Mouse (Mus musculus) ZHBTc4 (cell line): ENCODE data around the gene Ovol3.
A peak's percentile ranks its signal among the peaks of the same experiment; 100 is the strongest.
"Not testable (repeated sequence)": the region's sequence is repeated elsewhere in the genome, so short reads cannot be mapped to it uniquely, and the experiment has no call there.

Experiments
- DNase-seq: peaks from one replicate; pipeline ENCODE4 v3.0.0-alpha.2; 2011; ENCODE audit warnings: low read depth, low spot score

Gene Ovol3

DNA sequence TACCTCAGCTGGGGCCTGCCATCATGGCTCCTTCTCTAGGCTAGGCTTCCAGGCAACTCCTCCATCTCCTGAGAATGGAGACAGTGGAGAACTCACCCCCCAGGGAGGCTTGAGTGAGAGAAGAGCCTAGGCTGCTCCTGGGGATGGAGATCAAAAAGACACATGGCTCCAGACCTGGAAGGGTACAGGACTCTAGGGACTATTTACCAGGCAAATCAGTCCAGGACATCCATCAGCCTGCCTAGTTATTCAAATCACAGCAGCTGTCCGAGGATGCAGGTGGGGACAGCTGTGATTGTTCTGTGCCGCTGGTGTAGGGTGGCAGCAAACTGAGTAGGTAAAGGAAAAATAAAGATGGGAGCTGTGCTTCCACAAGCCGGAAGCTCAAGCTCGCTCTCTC lies at the start of gene Ovol3:
Gene Ovol3 (minus strand): TSS at position 101 of the 400 bp plus-strand sequence.
- no peak for DNase-seq

DNA sequence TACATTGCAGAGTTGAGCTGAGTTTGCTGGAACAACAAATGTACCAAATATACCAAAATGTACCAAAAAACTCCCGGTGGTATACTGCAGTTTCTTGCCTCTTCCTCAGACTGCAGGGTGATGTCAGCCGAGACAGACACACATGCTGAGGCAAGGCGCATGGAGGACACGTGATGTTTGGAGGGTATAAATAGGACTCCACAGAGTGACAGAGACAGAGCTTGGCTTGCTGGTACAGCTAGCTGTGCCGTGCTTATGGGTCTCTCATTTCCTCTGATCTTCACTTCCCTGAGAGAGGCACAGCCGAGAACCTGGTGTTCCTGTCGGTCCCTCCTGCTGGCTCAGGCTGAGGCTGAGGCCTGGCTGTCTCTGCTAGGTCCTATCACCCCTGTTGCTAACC lies 47.2 kb upstream of the Ovol3 start:
- no peak for DNase-seq

DNA sequence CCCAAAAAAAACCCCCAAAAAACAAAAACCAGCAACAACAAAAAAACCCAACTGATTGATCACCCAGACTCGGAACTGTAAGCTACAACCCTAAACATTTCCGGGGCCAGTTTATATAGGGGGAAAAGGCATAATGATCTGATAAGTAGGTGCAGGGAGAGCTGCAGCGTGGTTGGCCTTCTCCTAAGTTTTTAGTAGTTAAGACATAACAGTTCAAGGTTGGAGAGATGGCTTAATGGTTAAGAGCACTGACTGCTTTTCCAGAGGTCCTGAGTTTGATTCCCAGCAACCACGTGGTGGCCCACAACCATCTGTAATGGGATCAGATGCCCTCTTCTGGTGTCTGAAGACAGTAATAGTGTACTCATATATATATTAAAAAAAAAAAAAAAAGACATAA lies 46.0 kb upstream of the Ovol3 start:
- no peak for DNase-seq

DNA sequence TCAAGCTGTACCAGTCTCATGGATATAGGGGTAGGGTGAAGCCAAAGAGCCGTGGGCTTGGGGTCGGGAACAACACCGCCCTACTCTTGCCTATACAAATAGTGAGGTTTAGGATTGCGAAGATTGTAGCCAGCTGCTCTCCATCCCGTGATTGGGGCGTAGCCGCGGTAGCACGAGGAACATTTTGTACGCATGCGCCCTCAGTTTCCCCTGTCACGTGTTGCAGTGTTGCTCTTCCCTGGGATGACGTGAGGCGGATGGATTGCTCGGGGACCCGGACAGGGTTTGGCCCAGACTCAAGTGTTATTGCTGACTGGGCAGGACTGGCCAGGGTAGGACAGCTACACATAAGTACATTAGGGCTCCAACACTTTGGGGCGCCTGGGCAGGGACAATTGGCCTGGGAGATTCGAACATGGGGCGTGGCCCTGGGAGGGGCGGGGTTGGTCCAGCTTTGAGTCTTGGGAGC lies 45.2 kb upstream of the Ovol3 start:
- peak; percentile 95 for DNase-seq

DNA sequence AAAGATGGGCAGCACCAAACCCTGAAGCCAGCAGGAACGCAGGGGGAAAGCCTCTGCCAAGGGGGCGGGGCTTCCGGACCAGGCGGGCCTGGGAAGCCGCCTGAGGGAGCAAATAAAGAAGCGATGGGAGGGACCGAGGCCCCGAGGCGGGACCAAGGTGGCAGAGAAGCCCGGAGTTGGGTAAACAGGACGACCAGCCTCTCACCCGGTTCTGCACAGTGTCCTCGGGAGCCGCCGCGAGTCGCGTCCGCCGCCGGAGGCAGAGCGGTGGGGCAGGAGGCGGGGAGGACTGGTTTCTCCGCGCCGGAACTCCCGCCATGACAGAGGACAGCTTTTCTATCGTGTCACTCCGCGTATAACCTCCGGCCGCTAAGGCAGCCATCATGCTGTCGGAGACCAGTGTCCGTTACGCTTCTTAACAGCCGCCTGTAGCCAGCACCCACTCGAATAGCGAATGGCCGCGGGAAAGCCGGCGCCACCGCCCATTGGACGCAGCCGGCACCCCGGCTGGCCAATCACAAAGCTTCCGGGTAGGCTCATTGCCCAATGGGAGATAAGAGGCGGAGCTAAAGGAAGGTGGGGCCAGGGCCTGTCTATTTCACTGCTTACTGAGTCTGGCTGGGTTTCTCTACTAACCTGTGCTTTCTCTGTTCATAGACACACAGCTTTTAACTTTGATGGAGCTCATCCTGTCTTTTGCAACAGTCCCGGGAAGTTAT lies 44.6 kb upstream of the Ovol3 start, which contains the start of the genes Thap8 and Wdr62:
Gene Thap8 (plus strand): TSS at position 144 of the 719 bp plus-strand sequence.
Gene Wdr62 (minus strand): TSS at position 469 of the 719 bp plus-strand sequence.
- DNase-seq, result peak; percentile 98

DNA sequence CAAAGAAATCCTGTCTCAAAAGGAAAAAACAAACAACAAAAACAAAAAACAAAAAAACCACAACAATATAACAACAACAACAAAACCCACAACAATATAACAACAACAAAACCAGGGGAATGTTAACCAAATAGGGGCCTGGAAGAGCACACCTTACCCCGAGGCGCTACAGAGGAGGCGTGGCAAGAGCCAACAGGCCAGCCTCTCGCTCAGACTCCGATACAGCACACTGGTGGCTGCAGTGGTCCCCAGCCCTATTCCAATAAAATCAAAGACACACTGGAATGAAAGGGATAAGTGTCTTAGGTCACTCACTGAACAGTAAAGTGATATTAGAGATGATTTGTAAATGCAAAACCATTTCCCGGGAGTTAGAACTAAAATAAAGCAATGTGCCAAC lies 44.0 kb upstream of the Ovol3 start:
- peak; percentile 89 for DNase-seq

DNA sequence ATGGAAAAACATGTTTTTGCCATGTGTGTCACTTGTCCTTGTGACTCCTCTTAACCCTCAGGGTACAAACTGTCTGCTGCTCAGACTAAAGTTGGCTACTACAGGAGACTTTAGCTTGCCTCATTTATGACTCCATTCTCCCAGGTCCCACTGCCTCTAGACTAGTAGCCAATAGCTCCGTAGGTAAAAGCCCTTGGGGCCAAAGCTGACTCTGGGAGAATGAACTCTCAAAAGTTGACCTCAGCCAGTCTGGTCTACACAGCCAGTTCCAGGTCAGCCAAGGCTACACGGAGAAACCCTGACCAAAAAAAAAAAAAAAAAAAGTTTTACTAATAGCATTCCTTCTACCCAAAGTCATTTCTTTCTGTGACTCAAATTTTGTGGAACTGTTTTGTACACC lies 43.4 kb upstream of the Ovol3 start:
- DNase-seq, result no peak

DNA sequence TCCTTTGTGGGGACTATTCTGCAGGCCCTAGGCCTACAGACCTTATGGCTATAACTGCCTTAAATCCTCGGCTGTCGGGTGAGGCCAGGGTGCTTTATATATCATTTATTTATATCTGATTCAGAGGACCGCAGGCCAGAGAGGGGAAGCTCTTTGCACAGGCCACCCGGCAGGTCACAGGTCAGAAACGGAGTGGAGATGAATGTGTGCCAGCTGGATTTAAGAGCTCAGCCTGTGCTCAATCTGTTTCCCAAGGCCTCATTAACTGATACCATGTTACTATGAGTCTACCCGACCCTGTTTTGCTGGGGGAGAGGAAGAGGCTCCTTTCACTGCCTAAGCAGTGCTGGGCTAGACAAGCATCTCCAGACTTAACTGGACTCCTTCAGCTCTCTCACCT lies 38.9 kb upstream of the Ovol3 start:
- no peak for DNase-seq

DNA sequence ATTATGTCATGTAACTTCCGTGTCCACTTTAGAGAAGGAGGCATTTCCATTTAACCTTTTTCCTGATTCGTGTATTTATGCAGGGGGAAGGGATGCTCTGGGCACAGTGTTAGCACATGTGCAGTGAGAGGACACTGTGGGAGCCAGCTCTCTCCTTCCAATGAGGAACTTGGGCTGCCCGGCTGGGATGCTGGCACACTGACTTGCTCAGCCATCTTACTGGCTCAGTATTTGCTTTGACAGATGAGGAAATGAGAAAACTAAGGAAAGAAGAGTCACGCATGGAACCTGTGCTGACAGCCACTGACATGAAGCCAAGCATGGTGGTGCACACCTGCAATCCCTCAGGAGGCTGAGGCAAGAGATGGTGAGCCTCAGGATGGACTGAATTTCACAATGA lies 34.1 kb upstream of the Ovol3 start:
- DNase-seq, result no peak

DNA sequence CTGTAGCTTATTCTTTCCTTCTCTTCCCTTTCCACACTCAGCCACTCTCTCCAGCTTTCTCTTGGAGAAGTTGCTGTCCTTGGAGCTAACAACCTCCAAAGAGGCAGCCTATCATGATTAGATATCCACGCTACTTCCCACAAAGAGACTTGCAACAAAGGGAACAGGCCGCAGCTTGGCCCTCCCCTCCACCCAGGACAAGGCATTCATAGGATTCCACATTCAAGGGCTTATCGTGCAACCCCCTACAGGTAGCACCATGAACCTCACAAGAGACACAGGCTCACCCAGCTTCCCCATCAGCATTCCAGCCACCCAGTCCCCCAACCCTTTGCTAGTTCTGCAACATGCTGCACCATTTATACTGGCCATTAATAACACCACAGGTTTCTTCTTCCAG lies 31.3 kb upstream of the Ovol3 start:
- peak; percentile 91 for DNase-seq

DNA sequence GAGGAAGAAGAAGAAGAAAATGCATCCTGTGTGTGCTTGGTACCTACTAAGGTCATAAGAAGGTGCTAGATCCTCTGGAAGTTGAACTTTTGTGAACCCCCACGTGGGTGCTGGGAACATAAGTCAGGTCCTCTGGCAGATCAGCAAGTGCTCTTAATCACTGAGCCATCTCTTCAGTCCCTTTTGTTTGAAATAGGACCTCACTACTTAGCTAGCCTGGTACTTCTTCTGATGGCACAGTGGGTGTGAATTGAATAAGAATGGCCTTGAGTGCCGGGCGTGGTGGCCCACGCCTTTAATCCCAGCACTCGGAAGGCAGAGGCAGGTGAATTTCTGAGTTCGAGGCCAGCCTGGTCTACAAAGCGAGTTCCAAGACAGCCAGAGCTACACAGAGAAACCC lies 30.4 kb upstream of the Ovol3 start:
- peak; percentile 96 for DNase-seq

DNA sequence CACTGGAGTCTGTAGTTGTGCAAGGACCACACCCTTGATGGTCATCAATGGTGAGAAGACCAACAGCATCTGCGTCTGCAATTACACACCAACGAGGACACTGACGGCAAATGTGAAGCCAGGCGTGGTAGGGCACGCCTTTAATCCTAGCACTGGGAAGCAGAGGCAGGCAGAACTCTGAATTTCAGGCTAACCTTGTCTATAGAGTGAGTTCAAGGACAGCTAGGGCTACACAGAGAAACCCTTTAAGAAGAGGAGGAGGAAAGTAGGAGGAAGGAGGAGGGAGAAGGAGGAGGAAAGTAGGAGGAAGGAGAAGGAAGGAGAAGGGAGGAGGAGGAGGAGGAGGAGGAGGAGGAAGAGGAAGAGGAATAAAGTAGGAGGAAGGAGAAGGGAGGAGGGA lies 30.0 kb upstream of the Ovol3 start:
- peak; percentile 59 for DNase-seq

DNA sequence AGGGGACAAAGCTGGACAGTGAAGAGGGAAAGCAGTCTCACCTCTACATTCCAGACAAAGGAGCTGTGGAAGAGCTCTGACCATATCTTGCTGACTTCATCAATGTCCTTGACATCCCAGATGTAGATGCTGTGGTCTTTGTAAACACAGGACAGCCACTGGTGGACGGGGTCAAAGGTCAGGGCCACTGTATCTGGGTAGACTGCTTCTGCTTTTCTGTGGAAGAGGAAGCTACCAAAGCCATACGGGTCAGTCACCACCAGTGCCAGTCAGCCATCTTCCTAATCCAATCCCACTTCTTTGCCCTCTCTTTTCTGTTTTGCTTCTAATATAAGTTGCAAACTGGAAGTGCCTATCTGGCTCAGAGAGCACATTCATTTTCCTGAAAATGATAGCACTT lies 29.5 kb upstream of the Ovol3 start:
- DNase-seq, result no peak

DNA sequence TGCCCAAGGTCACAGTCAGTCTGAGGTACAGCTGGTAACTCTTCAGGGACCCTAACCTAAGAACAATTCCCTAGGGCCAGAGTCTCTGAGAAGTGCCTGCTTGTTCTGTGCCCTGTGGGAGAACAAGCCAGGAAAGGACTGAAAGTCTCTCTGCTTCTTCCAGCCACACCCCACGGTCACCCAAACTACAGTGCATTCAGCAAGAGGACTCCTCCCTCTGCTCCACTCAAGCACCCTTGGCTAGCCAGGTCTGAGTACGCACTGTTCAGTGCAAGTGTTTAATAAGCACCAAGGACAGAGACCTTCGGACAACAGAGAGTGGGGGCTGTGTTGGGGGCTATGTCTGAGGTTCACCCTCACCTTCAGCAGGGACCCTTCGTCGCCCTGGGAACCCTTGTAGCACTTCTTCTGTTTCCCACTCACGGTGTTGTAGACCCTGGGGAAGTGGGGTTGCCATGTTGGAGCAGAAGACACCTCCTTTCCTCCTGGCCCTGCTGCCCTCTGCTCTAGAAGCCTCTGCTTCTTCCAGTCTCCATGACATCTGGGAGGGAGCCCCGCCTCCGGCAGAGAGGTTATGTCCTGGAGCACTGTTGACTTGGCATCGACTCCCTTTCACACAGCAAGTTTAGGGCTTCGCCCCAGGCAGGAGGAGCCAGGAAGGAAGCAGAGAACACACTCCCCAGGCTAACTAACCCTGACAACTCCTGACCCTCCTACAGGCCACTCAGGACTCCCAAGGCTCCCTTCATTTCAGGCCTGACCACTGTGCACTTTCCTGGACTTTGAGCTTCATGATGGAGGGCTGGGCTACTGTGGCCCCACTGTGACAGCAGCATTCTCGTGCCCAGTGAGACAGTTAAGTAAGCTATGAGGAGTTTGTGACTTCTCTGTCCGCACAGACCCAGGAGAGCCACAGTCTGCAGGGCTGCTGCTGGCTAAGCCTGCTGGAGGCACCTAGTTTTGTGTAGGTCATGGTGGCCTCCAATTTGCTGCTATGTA lies 16.7 kb upstream of the Ovol3 start:
- DNase-seq, result peak; percentile 59

DNA sequence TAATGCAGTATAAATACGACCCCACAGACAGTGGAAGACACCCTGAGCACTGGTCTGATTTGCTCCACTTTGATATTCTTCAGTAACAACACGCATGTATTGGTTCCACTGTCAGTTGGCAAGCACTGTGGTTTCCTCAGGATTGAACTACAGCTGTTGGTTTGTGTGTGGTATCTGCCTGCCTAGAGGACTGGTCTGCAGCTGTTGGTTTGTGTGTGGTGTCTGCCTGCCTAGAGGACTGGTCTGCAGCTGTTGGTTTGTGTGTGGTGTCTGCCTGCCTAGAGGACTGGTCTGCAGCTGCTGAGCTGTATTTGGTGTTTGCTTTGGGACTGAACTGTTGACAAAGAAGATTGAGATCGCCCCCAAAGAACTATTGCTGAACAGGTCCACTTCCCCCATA lies 1.8 kb upstream of the Ovol3 start:
- not testable (repeated sequence) for DNase-seq

DNA sequence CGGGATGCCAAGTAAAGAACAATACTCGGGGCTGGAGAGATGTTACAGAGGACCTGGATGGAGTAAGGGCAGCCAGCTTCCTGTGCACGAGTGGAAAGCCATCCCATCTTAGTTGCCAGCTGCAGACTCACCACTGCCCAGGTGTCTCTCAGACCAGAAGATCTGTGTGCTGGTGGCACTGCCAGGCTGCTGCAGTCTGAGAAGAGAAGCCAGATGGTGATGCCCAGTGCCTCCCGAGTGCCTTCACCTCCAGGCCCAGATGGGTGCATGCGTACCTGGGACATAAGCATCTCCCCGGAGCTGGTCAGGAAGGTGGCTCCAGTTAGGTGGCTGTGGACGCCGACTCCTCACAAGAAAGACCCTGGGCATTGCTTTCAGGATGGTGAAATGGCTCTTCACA lies 434 bp downstream of the Ovol3 start:
- no peak for DNase-seq

DNA sequence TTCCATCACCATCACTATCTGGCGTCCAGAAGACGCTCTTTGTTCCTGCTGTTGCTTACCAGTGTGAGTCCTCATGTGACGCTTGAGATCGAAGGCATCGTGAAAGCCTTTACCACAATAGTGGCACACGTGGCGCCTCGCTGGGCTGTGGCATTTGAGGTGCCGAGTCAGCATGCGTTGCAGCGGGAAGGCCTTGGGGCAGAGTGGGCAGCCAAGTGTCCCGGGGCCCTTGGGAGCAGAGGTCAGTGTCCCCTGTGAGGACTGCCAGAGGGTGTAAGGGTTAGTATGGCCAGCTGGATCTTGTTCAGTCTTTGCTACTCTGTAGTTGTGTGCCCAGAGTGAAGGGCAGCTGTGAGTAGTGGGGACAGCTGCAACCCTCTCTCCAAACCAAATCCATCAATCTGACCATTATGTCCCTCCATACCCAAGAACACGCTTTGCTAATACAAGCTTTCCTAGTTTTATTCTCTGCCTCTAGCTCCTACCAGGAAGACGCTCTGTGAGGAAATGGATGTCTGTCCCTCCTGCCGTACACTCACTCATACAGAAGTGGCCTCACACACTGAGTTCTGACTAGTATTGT lies 1.2 kb downstream of the Ovol3 start:
- no peak for DNase-seq

DNA sequence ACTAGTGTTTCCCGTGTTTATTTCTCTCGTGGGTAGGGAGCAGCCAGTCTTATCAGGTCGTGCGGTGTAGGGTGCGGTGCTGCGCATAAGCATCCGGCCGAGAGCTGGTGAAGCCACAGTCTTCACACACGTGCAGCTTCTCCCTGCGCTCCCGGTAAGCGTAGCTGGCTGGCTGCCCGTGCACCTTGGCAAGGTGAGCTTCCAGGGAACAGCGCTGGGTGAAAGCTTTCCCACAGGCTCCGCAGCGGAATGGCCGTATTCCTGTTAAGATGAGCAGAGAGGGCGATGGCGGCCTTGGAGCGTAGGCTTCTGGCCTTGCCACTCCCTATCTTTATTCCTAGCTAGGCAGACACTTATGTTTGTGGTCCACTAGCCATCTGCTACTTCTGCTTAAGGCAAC lies 2.1 kb downstream of the Ovol3 start:
- peak; percentile 32 for DNase-seq

DNA sequence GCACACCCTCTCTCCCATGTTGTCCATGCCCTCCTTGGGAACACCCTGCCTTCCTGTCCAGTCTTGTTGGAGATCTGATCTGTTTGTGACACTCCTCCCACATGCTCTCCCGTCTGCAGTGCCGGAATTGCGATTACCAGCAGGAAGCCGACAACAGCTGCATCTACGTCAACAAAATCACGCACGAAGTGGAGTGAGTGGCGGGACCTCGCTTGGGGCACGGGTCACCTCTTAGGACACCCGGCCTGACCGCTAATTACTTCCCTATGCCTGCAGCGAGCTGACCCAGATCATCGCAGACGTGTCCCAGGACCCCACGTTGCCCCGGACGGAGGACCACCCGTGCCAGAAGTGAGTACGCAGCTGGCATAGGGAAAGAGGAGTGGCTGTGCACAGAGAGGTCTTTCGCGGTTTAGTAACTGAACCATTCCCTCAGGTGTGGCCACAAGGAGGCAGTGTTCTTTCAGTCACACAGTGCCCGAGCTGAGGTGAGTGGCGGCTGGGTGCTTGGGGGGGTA lies 2.8 kb downstream of the Ovol3 start:
- DNase-seq, result peak; percentile 89

DNA sequence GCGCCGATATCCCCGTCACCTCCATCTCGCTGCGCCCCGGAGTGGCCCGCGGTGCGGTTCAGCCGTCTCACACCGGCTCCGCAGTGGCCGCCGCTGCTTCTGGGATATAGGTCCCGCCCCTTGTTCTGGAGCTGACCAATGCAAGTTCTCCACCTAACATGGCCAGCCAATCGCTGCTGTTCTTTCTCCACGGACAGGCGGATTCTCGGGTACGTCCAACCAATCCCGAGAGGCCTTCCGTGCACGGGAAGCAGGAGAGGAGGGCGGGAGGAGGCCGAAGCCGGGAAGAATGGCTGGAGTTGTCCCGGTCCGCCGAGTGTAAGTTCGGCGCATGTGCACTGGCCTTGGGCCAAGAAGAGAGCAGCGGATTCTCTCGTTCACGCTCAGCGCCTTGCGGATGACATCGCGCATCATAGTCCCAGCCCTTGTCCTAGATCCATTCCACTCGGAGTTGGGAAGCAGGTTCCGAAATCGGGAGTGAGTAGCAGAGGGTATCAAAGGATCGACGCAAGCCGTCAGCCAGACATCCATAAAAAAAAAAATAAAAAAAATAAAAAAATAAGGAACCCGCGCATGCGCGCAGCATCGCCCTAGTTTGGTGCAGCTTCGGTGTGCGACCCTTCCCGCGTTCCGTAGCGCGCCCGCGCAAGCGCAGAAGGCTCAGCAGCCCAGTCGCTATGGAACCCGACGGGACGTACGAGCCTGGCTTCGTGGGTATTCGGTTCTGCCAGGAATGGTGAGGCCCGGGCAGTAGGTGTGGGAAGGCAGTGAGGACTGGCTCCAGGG lies 3.7 kb downstream of the Ovol3 start, which contains the start of the genes Polr2i and Tbcb:
Gene Polr2i (plus strand): TSS at position 280 of the 786 bp plus-strand sequence.
Gene Tbcb (minus strand): TSS at position 604 of the 786 bp plus-strand sequence.
- DNase-seq, result peak; percentile 99

DNA sequence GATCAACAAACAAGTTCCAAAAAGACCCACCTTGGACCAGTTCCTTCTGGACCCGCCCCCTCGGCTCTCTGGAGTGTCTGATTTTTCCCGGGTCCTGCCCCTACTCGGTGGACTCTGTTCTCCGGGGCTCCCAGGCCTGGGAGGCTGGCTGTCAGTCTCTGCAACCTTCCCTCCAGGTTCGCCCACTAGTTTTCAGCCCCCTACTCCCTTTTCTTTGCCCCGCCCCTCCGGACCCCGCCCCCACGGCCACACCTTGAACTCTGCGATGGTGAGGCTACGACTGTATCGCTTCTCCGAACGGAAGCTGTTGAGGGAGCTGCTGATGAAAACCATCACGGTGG lies 4.2 kb downstream of the Ovol3 start:
- DNase-seq, result no peak
